Mouse (Mus musculus): Measurements from ENCODE around the gene Radil. TPM values are rescaled to one million over a fixed set of nuclear protein-coding genes. Genes with fewer than 3 reads are reported as not detected.

Gene Radil
- total RNA-seq, 2 experiments from 2014 or later = 18.1 to 21.0 TPM

DNA sequence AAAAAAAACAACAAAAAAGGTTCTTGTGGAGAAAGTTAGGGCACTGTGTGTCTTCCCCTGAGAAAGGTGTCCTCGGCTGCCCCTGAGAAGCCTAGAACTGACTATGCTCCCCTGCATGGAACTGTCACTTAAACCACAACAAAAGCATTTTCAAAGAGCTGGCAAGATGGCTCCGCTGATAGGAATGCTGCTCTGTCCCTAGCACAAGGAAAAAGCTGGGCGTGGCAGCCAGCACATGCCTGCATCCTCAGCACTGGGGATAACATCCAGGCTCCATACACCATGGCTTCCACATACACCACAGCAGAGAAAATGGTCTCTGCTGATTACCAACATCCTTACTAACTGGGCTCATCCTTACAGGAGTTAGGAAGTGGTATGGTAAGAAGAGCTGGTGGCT lies 3.8 kb downstream of the Radil start:
- intact Hi-C loops (cut with DNase I) = no loop called here

DNA sequence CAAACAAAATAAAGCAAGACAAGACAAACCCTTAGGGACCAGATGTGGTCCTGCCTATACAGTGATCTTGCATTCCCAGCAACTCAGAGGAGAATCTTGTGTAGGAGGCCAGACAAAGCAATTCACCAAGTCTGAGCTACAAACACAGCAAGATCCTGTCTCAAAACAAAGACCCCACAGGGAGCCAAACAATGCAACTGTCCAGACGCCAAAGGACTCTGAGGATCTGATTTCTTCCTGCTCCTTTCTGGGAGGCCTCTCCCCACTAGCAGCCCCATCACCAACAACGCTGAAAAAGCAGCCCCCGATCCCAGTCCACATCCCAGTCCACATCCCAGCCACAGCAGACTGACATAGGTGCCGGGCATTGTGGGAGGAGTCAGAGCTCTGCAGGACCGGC lies 4.6 kb downstream of the Radil start:
- no peak for DNase-seq (ENCODE audit: low spot score in 2 of 2)
- intact Hi-C loops (cut with DNase I) = no loop called here

More for the DNA sequence above, 3.8 kb downstream of the Radil start:
- DNase-seq (ENCODE audit: low spot score in 2 of 2) = no peak

DNA sequence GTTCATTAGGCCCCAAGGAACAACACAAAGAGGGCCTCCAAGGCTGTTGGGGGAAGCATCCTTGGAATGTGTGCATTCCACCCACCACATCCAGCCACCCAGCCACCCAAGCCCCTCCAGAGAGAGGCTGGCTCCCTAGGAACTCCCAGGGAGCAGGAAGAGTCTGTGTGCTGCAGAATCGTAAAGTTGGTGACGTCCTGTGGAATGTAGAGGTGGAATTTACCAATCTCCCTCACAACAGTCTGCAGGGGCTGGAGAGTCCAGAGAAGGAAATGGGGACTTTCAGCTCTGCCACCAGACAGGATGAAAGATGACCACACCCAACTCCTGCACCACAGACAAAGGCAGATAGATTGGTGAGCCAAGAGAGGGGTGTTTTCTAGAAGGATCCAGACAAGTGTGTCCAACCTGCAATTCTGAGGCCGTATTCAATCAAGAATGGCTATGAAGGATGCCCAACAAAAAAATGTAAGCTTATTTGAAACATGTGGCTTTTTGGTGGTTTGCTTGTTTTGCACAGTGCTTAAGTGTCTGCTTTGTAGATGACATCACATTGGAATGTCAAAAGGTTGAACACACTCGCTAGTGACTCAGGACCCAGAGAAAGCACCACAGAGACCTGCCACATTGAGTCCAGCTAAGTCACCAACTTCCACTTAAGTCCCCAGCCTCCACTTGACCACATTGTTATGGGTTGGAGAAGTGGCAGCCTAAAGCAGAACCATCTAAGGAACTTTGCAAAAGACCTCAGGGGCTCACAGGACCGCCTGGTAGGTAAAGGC lies 5.7 kb downstream of the Radil start:
- no peak for DNase-seq (ENCODE audit: low spot score in 2 of 2)
- intact Hi-C loops (cut with DNase I) = no loop called here

DNA sequence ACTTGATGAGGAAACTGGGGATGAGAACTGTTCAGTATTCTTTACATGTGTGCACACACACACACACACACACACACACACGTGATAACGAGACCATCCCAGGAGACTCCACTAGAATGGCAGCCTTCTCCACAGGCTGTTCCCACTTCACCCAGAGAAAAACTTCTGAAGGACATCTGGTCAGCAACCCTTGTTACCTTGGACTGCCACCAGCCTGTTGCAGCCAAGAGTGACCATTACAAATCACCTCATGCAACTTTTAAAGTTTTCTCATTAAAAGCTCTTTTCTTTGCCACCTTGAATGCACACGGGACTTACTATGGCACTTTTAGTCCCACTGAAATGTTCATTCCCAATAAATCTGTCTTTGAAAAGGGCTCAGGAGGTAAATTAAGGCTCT lies 13.6 kb downstream of the Radil start:
- intact Hi-C loops (cut with DNase I) = no loop called here

DNA sequence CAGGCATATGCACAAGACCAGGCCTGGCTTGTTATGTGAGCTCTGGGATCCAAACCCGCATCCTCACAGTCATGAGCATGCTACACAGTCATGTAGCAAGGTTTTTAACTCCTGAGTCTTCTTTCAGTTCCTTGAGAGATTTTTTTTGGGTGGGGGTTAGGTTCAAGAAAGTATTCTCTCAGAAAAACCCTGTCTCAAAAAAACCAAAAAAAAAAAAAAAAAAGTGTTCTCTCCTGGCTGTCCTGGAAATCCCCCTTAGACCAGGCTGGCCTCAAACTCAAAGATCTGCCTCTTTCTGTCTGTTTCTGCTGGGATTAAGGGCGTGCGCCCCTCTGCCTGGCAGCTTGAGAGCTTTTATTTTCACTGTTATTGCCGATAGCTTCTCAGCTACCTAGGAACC lies 15.5 kb downstream of the Radil start:
- no peak for DNase-seq (ENCODE audit: low spot score in 2 of 2)
- intact Hi-C loops (cut with DNase I) = no loop called here

More for the DNA sequence above, 13.6 kb downstream of the Radil start:
- DNase-seq (ENCODE audit: low spot score in 2 of 2) = no peak

DNA sequence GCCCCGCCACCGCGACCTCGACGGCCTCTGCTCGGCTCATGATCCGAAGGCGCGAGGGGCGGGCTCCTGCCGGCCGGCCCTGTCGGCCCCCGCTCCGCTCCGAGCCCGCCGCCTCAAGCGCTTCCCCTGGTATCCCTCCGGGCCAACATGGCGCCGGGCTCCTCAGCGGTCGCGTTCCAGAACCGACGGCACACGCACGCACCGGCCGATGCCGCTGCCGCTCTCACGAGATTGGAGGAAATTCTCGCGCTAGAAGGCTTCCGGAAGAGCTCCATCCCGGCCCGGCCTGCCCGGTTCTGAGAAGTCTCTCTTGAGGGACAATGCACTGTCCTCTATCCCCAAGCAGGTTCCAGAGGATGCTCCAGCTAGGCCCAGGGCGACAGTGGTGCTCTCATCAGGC lies 21.0 kb downstream of the Radil start, which contains the start of gene Papolb:
Gene Papolb (minus strand): TSS at position 162 of the 400 bp plus-strand sequence.
- no peak for DNase-seq (ENCODE audit: low spot score in 2 of 2)
- intact Hi-C loops (cut with DNase I) = no loop called here

DNA sequence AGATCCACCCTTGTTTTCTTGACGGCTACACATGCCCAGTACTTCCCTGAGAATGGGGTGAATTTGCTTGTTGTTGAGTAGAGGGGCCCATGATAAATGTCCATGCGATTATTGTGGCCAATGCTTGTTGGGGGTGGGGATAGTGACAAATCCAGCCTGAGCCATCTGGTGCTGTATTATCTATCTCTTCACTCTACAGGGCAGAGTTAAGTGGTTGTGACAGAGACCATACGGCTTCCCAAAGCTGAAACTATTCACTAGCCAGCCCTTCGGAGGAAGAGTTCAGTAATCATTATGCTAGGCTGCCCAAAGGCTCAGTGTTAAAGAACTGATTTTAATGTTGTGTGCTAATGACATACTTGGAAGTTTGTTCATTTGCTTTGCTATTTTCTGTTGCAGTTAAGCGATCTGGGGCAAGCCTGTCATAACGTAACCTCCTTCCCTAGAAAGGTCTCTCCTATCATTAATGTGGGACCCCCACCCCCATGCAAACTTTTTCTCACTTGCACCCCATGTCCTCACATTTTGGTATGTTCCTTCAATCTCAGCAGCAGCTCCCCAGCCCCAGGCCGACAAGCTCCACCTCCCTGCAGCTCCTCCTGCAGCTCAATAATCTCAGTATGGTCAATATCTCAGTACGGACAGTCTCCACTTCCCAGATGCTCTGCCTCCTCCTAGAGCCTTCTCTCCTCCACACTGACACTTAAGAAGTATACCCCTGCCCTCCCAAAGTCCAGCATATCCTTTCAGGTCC lies 26.0 kb downstream of the Radil start:
- no peak for DNase-seq (ENCODE audit: low spot score in 2 of 2)
- intact Hi-C loops (cut with DNase I) = no loop called here

DNA sequence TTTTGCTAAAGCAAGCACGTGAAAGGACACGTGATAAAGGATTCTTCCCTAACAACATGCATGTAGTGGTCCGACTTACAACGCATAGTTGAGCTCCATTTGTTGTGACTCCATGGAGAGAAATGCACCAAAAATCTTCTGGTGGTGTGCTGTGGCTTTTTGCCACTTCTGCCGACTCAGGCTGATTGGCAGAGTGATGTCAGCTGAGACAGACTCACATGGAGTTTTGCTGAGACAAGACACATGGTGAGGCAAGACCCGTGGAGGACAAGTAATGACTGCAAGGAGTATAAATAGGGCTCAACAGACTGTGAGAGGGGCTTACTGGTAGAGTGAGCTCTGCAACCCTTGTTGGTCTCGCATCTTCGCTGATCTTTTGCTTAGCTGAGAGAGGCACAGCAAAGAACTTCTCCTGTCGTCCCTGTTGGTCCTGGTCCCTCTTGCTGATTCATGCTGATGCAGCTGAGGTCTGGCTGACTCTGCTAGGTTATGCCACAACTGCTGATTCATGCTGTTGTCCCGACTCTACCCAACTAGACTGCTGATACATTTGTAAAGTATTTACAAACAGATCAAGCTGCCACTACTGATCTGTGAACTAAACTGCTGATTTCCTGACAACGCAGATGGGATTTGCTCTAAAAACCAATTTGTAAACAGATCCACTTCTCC lies 29.6 kb downstream of the Radil start:
- intact Hi-C loops (cut with DNase I) = no loop called here
- DNase-seq (ENCODE audit: low spot score in 2 of 2) = no peak

DNA sequence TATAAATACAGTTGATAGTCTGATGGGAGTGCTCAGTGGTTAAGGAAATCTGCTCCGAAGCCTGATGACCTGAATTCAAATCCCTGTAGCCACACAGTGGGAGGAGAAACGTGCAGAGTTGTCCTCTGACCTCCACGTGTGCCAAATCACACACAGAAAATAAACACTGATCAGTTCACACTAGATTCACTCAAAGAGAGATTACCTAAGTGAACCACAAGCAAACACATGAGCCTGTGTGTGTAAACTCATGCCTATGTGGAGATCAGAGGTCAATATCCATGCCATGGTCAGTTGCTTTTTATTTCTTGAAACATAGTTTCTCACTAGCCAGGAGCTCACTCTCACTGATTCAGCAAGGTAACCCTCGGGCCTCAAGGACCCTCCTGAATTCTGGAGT lies 30.5 kb downstream of the Radil start:
- intact Hi-C loops (cut with DNase I) = no loop called here
- no peak for DNase-seq (ENCODE audit: low spot score in 2 of 2)

DNA sequence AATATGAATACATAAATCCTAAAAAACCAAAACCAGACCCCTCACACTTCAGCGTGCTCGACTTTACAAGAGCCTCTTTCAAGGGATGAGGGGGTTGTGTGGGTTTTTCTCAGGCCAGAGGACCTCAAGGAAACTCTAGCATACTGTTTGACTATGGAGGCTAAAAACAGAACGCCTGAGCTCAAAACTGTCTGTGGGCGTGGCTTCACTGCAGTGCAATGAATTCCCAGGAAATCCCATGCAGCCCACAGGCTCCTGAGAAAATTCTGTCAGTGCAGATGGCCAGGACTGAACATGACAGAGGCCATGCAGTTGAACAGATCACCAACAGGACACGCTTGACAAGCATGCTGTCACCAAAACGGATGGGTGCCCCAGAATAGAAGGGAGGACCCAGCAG lies 31.9 kb downstream of the Radil start:
- intact Hi-C loops (cut with DNase I) = no loop called here
- peak in 1 of 2 experiments; percentile 72 for DNase-seq (ENCODE audit: low spot score in 2 of 2)

DNA sequence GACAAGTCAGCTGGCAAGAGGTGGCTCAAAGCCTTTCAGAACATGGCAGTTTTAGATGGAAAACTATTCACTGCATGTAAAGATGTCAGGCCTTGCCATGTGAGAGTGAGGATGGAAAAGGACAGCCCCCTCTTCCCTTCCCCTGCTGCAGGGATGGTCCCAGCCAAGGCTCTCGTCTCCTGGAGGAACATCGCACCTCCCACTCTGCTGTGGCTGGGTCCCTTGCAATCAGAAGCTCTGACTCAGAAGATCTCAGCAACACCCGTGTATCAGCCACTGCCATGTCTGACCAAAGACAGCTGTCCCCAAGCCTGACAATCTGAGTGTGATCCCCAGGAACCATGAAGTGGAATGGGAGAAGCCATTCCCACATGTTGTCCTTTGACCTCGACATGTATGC lies 38.8 kb downstream of the Radil start:
- DNase-seq (ENCODE audit: low spot score in 2 of 2) = peak in 1 of 2 experiments; percentile 65
- intact Hi-C loops (cut with DNase I) = no loop called here

DNA sequence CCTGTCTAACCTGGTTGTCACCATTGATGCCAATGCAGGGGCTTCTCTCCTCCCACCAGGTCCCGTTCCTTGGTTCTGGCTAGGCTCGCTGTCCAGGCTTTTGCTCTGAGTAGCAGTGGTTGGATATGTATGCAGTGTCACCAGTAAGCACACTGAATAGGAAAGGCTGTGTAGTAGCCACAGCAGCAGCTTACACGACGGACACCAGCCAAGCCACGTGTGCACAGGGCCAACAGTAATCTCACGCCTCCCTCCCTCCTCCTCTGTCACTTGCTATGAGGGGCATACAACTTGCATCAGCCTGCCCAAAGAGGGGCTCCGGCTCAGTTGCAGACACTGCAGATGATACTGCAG lies 40.9 kb downstream of the Radil start:
- intact Hi-C loops (cut with DNase I) = no loop called here
- no peak for DNase-seq (ENCODE audit: low spot score in 2 of 2)

DNA sequence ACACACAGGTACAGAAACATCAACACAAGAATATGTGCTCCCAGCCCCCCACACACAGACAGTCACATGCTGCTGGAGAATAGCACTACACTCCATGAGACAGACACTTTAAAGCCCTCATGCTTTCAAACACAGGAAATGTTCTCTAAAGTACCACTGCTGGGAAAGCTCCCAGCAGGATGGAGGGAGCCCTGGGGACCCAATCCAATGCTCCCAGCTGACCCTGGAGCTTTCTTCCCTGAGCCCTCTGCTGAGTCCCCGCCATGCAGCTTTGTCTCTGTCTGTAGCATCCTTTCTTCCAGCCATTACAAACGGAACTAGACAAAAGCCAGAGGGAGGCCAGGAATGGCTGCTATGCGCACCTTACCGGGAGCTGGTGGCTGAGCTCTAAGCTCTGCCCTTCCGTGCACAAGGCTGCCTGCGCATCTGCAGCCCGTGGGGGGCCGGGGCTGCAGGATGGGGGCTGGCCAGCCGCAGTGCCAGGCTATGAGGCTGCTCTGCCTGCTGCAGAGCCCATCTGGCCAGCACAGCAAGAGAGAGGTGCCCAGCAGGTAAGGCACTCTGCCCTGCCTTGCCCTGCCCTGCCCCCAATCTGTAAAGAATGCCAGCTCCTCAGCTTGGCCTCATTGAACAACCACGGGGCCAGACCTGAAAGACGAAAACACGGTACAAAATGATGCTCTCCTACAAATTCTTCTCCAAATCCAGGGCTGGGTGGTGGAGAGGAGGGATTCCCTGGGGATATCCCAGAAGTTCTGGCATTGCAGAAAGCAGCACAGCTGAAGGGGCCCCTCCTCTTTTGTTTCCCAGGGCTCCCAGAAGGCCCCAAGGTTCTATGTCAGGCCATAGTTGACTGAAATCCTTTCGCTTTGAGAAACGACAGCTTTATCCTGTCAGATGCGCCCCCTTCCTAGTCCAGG lies 41.5 kb downstream of the Radil start:
- intact Hi-C loops (cut with DNase I) = no loop called here
- no peak for DNase-seq (ENCODE audit: low spot score in 2 of 2)

DNA sequence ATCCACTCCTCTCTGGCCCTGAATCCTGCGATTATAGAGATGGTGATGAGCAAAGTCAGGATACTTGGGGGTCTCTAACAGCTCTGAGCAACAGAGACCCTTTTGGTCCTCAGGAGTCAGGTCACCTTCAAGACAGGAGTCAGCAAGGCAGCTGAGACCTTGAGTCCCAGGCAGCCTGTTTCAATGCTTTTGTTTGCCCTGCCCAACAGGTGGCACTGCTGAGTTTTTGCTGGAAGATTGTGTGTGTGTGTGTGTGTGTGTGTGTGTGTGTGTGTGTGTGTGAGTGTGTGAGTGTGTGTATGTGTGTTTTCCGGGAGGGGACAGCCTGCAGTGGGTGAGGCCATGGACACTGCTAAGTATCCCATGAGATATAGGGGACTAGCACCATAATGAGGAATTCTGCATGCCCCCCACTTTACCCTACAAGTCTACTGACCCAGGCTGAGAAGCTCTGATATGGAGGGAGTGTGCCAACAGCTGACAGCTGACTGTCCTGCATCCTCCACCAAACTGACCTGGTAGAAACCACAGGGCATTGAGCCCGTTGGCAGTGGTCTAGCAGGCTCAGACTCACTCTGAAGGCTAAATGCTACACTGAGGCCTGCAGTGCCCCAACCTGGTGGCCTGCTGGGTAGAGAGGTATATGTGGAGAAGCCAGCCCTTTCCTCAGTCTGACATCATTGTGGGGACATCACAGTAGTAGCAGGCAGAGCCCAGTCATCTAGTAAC lies 45.0 kb downstream of the Radil start:
- no peak for DNase-seq (ENCODE audit: low spot score in 2 of 2)
- intact Hi-C loops (cut with DNase I) = no loop called here

DNA sequence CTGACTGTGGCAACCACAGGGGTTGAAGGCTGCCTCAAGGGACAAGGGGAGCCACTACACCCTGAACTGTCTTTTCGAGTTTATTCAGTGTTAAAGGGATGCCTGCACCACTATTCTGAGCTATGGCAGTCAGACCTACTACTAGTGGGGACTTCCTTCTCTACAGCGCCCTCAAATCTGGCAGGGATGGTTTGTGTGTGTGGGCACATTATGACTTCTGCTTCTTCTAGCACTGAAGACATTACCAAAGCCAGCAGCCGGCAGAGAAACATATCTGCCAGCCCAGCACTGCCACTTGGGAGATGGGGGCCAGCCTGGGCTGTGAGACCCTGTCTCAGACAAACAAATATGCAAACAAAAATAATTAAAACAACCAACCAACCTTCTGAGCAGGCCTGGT lies 46.7 kb downstream of the Radil start:
- intact Hi-C loops (cut with DNase I) = loop anchor here (5.0 kb wide), 2 partner anchors 118 to 213 kb away; no protein-coding TSS in a partner anchor

DNA sequence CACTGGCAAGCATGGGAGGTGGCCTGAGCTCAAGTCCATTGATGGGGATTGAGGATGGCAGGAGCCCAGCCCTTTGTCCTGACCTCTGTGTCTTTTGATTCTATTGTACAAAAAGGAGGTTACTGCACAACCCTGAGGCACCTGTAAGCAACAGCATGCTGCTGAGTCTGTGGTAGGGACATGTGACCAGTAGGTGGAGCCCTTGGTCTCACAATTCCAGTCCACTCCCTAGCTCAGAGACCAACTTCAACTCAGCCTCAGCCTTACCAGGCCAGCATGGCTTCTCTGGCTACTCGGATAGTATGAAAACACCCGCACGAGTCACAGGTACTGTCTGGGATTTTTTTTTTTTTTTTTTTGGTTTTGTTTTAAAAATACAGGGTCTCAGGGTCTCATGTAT lies 48.5 kb downstream of the Radil start:
- intact Hi-C loops (cut with DNase I) = loop anchor here (1.0 to 5.0 kb wide), 3 partner anchors 49 to 215 kb away; partner anchors contain the start of gene Radil
- peak; percentile 86 to 93 for DNase-seq (ENCODE audit: low spot score in 2 of 2)

More for the DNA sequence above, 46.7 kb downstream of the Radil start:
- DNase-seq (ENCODE audit: low spot score in 2 of 2) = peak in 1 of 2 experiments; percentile 72

DNA sequence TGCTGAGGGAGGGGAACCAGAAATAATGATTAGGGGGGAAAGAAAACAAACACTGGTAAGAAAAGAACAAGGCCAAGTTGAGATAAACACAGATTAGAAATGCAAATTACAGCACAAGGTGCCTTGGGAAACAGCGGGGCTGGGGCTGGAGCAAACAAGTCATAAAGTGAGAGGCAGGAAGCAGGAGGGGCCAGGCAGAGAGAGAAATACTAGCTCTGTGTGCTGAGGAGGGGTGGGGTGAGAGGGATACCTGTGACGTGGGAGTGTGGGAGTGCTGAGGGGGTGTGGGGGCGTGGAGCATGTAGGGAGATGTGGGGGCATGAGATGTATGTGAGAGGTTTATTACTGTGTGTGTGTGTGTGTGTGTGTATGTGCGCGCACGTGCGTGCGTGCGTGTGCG lies 50.0 kb downstream of the Radil start:
- intact Hi-C loops (cut with DNase I) = loop anchor here (5.0 kb wide), 2 partner anchors 121 to 216 kb away; no protein-coding TSS in a partner anchor
- no peak for DNase-seq (ENCODE audit: low spot score in 2 of 2)

DNA sequence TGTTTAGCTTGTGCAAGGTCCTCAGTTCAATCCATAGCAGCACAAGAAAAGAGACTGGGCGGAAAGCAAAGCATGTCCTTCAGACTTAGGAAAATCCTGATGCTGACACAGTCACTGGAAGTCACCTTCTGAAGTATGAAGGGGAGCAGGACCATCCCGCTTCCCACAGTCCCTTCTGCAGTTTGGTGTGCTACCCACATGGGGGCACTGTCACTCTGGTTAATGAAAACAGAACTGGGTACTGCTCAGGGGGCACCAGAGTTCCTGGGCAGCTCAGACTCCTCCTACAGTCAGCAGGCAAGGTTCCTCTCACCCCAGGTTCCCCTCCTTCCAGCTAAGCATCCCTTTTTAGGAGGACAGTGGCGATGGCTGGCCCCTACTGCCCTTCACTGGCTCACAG lies 51.9 kb downstream of the Radil start:
- peak; percentile 28 to 34 for DNase-seq (ENCODE audit: low spot score in 2 of 2)
- intact Hi-C loops (cut with DNase I) = no loop called here

Data from left cerebral cortex, postnatal 25 days (tissue).